Mouse (Mus musculus) neural tube, embryonic 11.5 days (tissue): Measurements from ENCODE around the gene Larp4. TPM values are rescaled to one million over a fixed set of nuclear protein-coding genes. Genes with fewer than 3 reads are reported as not detected.

Experiments
- ATAC-seq: fragments of 200-750 bp; cut with Nextera tagmentation; 2 replicates; pipeline ENCODE4 v1.8.0; 2017; ENCODE audit warnings: moderate number of reproducible peaks, mild to moderate bottlenecking, moderate TSS enrichment, moderate library complexity; ENCODE audit not compliant: insufficient read depth, low FRiP score, low TSS enrichment
- DNase-seq: peaks from one replicate; pipeline ENCODE4 v3.0.0-alpha.2; 2015; ENCODE audit warnings: low spot score
- H3K27ac ChIP-seq: fragments of 300-500 bp; sonication (generic); 2 replicates; pipeline ENCODE4 v1.5.1; 2014; ENCODE audit warnings: low read depth, mild to moderate bottlenecking, low read length
- H3K27me3 ChIP-seq: fragments of 300-500 bp; sonication (generic); 2 replicates; pipeline ENCODE4 v1.6.1; 2014; ENCODE audit warnings: mild to moderate bottlenecking, low read length, mixed read lengths; ENCODE audit not compliant: control insufficient read depth, insufficient read depth
- H3K36me3 ChIP-seq: fragments of 300-500 bp; sonication (generic); 2 replicates; pipeline ENCODE4 v1.6.1; 2014; ENCODE audit warnings: mild to moderate bottlenecking, low read length, moderate library complexity, mixed read lengths; ENCODE audit not compliant: control insufficient read depth, insufficient read depth
- H3K4me1 ChIP-seq: fragments of 300-500 bp; sonication (generic); 2 replicates; pipeline ENCODE4 v1.6.1; 2014; ENCODE audit warnings: low read length, mixed read lengths; ENCODE audit not compliant: control insufficient read depth, insufficient read depth
- H3K4me2 ChIP-seq: fragments of 300-500 bp; sonication (generic); 2 replicates; pipeline ENCODE4 v1.6.1; 2014; ENCODE audit warnings: low read depth, mild to moderate bottlenecking, moderate library complexity
- H3K4me3 ChIP-seq: fragments of 300-500 bp; sonication (generic); 2 replicates; pipeline ENCODE4 v1.5.1; 2014; ENCODE audit warnings: low read depth, low read length
- H3K9ac ChIP-seq: fragments of 300-500 bp; sonication (generic); 2 replicates; pipeline ENCODE4 v1.6.1; 2014; ENCODE audit warnings: mild to moderate bottlenecking, low read length
- H3K9me3 ChIP-seq: fragments of 300-500 bp; sonication (generic); 2 replicates; pipeline ENCODE4 v1.6.1; 2016; ENCODE audit warnings: low read length; ENCODE audit not compliant: control insufficient read depth
- WGBS: fragments of 180-500 bp; shearing (Covaris S2); extraction: QIAGEN DNeasy Blood & Tissue Kit; methylation state at CpG from one replicate; pipeline ENCODE4 v1.1.7; 2014; 5-methylcytosine and 5-hydroxymethylcytosine counted together
- polyA plus RNA-seq: library from polyadenylated mRNA; unstranded; fragments of >200 nt; fragmentation: Nextera tagmentation; extraction: Ambion mirVana; gene quantifications from 2 replicates; pipeline ENCODE4 v1.2.1, GENCODE M21; 2014

Gene Larp4
- polyA plus RNA-seq, 1 experiment from 2014 or later = 34.7 TPM

DNA sequence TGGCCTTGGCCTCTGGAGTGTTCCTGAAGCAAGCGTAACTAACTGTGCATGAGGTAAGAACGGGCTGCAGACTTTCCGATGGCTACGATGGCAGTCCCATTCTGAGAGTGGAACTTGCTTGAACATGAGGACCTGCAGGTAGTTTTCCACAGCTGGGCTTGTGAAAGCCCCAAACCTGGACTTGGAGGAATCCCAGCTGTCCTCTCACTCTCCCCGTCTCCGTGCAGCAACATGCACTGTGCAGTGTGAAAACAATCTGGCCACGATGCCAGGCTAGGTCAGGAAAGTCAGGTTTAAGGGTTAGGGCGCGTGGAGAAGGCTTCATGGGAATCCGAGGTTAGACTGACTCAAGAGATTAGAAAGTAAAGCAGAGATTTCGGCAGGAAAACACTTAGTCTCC, 89.0 kb downstream of the Larp4 start:
- ATAC-seq (no peak), DNase-seq (no peak)
- 83% methylated on average over 11 of the region's 11 CpGs for WGBS

DNA sequence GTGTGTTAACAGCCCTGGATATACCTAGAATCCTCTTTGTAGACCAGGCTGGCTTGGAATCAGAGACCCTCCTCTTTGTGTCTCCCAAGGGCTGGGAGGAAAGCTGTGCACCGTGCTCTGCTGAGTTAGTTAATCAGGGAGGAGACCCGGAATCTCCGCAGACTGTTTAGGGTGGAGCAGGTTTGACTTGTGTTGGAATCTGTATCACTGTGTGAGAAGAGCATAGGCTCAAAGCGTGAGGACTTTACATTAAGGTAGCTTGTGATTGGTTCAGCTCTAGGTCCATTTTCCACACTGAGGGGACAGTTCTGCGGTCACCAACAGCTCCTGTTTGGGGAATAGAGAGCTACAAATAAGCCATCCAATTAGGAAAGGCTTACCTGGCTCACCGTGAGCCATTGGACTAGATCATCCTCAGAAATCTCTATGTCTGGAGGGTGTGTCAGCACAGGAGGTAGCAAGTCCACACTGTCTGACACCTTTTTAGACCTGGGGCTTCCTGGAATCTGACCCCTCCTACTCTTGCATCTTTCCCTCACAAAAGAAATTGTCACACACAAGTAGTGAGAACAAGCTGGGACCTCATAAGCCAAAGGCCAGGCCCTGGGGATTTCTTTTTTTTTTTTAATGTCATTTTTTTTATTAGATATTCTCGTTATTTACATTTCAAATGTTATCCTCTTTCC, 89.9 kb downstream of the Larp4 start:
- Histone ChIP-seq H3K9me3 (no peaks in the 10 kb centered on the region), H3K4me3 (no peak overlapping the region), H3K36me3 (no peaks in the 10 kb centered on the region), H3K4me1 (no peaks in the 10 kb centered on the region), H3K27ac (no peak overlapping the region), H3K4me2 (no peak overlapping the region), H3K9ac (no peak overlapping the region), H3K27me3 (no peaks in the 10 kb centered on the region)
- ATAC-seq = no peak
- DNase-seq = no peak
- WGBS = 82% methylated on average over 7 of the region's 7 CpGs

More for the DNA sequence above, 89.0 kb downstream of the Larp4 start:
- H3K27me3 ChIP-seq = no peaks in the 10 kb centered on the region
- no peaks in the 10 kb centered on the region for H3K4me1 ChIP-seq
- H3K4me2 ChIP-seq = no peak overlapping the region
- no peak overlapping the region for H3K27ac ChIP-seq
- H3K9me3 ChIP-seq = no peaks in the 10 kb centered on the region
- H3K4me3 ChIP-seq = no peak overlapping the region
- H3K9ac ChIP-seq = no peak overlapping the region
- no peaks in the 10 kb centered on the region for H3K36me3 ChIP-seq

DNA sequence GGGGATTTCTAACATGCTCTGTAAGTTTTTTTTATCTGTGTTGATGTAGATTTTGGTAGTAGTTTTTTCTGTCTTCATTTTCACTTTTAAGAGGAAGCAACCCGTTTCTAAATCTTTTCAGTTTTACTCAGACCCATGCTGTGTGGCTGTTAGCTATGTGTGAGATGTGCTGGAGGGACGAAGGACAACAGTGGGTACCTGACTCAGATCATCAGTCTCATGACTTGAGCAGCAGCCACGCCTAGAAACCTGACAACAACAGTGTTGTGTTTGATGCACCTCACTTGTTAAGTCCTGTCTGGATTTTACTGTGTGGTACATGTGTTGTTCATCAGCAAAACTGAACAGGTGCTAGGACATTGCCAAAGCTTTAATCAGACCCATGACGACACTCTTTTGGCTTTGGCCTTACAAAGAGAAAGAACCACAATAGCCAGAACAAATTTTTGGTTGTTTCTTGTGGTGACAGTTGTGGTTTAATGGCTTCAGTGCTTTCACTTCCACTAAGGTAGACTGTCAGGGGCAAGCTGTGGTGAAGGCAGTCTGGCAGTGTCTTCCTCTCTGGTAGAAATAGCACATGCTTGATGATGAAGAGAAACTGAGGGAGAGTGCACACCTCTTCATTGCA, 90.8 kb downstream of the Larp4 start:
- ATAC-seq (no peak), DNase-seq (no peak)
- Histone ChIP-seq H3K4me2 (no peak overlapping the region), H3K27ac (no peak overlapping the region), H3K9ac (no peak overlapping the region), H3K9me3 (no peaks in the 10 kb centered on the region), H3K4me1 (no peaks in the 10 kb centered on the region), H3K4me3 (no peak overlapping the region), H3K27me3 (no peaks in the 10 kb centered on the region), H3K36me3 (no peaks in the 10 kb centered on the region)
- 86% methylated on average over 4 of the region's 4 CpGs for WGBS

DNA sequence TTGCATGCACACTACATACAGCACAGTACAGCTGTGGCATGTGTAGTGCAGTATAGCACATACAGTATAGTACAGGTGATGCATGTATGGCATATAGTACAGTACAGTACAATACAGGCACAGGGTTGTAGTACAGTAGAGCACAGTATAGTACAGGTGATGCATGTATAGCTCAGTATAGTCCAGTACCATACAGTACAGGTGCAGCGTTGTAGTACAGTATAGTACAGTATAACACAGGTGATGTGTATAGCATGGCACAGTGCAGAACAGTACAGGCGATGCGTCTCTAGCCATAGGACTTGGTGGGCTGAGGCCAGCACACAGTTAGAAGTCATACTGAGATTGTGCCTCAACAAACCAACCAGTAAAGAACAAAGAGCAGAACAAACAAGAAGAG, 91.5 kb downstream of the Larp4 start:
- no peaks in the 10 kb centered on the region for H3K9me3 ChIP-seq
- no peak overlapping the region for H3K9ac ChIP-seq
- ATAC-seq = no peak
- no peak for DNase-seq
- 89% methylated on average over 3 of the region's 3 CpGs for WGBS
- no peak overlapping the region for H3K27ac ChIP-seq
- no peaks in the 10 kb centered on the region for H3K36me3 ChIP-seq
- no peaks in the 10 kb centered on the region for H3K4me1 ChIP-seq
- no peak overlapping the region for H3K4me2 ChIP-seq
- H3K4me3 ChIP-seq = no peak overlapping the region
- H3K27me3 ChIP-seq = no peaks in the 10 kb centered on the region

DNA sequence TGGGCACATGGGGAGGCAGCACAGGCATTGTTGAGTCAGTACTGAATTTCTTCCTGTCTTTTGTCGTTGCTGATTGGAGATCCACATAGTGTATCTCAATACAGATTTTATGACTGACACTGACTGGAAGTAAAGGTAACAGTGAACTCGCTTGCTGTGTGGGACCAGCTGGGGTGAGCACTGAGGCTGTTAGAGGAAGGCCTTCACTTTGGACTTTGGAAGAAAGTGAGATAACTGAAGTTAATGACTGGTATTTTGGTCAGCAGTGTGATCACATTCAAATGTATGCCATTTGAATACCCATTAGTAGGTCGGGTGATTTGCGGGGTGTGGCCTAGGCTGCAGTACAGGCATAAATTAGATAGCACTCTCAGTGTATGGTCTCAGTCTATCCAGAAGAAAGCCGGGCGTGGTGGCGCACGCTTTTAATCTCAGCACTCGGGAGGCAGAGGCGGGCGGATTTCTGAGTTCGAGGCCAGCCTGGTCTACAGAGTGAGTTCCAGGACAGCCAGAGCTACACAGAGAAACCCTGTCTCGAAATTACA, 93.4 kb downstream of the Larp4 start:
- no peaks in the 10 kb centered on the region for H3K27me3 ChIP-seq
- H3K9ac ChIP-seq = no peak overlapping the region
- no peak overlapping the region for H3K4me3 ChIP-seq
- no peaks in the 10 kb centered on the region for H3K9me3 ChIP-seq
- no peak for ATAC-seq
- no peaks in the 10 kb centered on the region for H3K36me3 ChIP-seq
- H3K4me1 ChIP-seq = no peaks in the 10 kb centered on the region
- H3K4me2 ChIP-seq = no peak overlapping the region
- WGBS = 92% methylated on average over 13 of the region's 13 CpGs
- no peak overlapping the region for H3K27ac ChIP-seq
- no peak for DNase-seq

Other genes starting within 250 kb of the Larp4 start
- gene Cox14, start 244.4 kb upstream of the Larp4 start, polyA plus RNA-seq = 134 and 135 TPM in 2 replicates
- 65.1 and 69.7 TPM in 2 replicates for gene Cers5, start 197.2 kb upstream of the Larp4 start, polyA plus RNA-seq
- gene Lima1, start 94.6 kb upstream of the Larp4 start, polyA plus RNA-seq = 33.1 and 40.0 TPM in 2 replicates
- gene Fam186a, start 3.0 kb upstream of the Larp4 start, polyA plus RNA-seq = not detected in 2 replicates
- gene Dip2b, start 68.6 kb downstream of the Larp4 start, polyA plus RNA-seq = 27.9 and 28.4 TPM in 2 replicates